Mouse (Mus musculus) liver, embryonic 13.5 days (tissue): ENCODE data around the gene Cnpy4. TPM values are rescaled to one million over a fixed set of nuclear protein-coding genes. Genes with fewer than 3 reads are reported as not detected.
A peak's percentile ranks its signal among the peaks of the same experiment; 100 is the strongest.

Source experiments
- ATAC-seq: fragments of 200-750 bp; cut with Nextera tagmentation; 2 replicates; pipeline ENCODE4 v1.8.0; 2017; ENCODE audit warnings: low read depth, mild to moderate bottlenecking, moderate number of reproducible peaks, moderate library complexity
- DNase-seq: peaks from one replicate; pipeline ENCODE4 v3.0.0; 2022
- H3K27ac ChIP-seq: fragments of 300-500 bp; sonication (generic); 2 replicates; pipeline ENCODE4 v1.5.1; 2015; ENCODE audit warnings: moderate library complexity, mild to moderate bottlenecking, inconsistent platforms
- H3K27me3 ChIP-seq: fragments of 300-500 bp; sonication (generic); 2 replicates; pipeline ENCODE4 v1.6.1; 2015; ENCODE audit warnings: mild to moderate bottlenecking, inconsistent platforms
- H3K36me3 ChIP-seq: fragments of 300-500 bp; sonication (generic); 2 replicates; pipeline ENCODE4 v1.6.1; 2015; ENCODE audit warnings: mild to moderate bottlenecking, inconsistent platforms
- H3K4me1 ChIP-seq: fragments of 300-500 bp; sonication (generic); replicated peaks from 2 replicates; pipeline ENCODE4 v1.6.1; 2015; ENCODE audit warnings: inconsistent platforms
- H3K4me2 ChIP-seq: fragments of 300-500 bp; sonication (generic); 2 replicates; pipeline ENCODE4 v1.6.1; 2015; ENCODE audit warnings: inconsistent platforms, mild to moderate bottlenecking, moderate library complexity
- H3K4me3 ChIP-seq: fragments of 300-500 bp; sonication (generic); replicated peaks from 2 replicates; pipeline ENCODE4 v1.5.1; 2015; ENCODE audit warnings: mild to moderate bottlenecking, inconsistent platforms
- H3K9ac ChIP-seq: fragments of 300-500 bp; sonication (generic); 2 replicates; pipeline ENCODE4 v1.6.1; 2015; ENCODE audit warnings: mild to moderate bottlenecking, inconsistent platforms
- H3K9me3 ChIP-seq: fragments of 300-500 bp; sonication (generic); replicated peaks from 2 replicates; pipeline ENCODE4 v1.6.1; 2016; ENCODE audit warnings: inconsistent platforms
- WGBS: fragments of 180-500 bp; shearing (Covaris S2); methylation state at CpG from one replicate; pipeline ENCODE4 v1.1.7; 2015; ENCODE audit not compliant: insufficient replicate concordance; 5-methylcytosine and 5-hydroxymethylcytosine counted together
- polyA plus RNA-seq: library from polyadenylated mRNA; unstranded; fragments of >200 nt; fragmentation: Nextera tagmentation; extraction: Ambion mirVana; gene quantifications from 2 replicates; pipeline ENCODE4 v1.2.1, GENCODE M21; 2015

The Cnpy4 gene
- polyA plus RNA-seq: 17.6 and 18.4 TPM in 2 replicates

DNA sequence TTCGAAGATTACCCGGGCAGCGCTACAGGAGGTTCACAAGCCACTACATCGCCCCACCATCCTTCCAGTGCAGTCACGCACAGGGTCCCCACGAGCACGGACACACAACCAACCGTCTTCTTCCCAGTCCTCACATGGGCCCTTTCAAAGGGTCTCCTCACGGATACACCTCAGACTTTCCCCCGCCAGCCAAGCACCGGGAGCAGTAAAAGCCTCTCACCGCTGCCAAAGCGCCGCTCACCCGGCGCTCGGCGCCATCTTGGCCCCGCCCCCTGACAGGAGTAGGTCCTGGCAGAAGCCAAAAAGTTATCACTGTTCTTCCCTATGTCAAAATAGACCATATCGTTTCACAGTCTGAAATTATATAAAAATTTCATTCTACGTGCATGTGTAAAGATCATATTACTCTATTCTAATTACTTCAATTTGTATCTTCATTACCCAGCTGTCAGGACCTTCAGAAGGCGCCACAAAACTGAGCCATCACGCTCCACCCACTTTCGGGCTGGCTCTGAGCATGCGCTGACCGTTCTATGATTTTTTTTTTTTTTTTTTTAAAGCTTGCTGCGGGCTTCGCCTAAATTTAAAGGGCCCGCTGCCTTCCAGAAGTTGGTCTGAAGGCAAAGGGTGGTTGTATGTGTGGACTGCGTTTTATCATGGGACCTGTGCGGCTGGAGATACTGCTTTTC is at the start of gene Cnpy4, which contains the start of gene Taf6:
TSS of gene Cnpy4 (plus strand) at position 536 of the 689 bp plus-strand sequence.
TSS of gene Taf6 (minus strand) at position 502 of the 689 bp plus-strand sequence.
- no peaks in the 10 kb centered on the region for H3K9me3 ChIP-seq
- H3K9ac ChIP-seq: peak within 1 kb of the TSS; percentile 86
- peaks cover 36% of the 10 kb centered on the region for H3K36me3 ChIP-seq
- peak within 1 kb of the TSS; percentile 84 for H3K27ac ChIP-seq
- H3K4me1 ChIP-seq: peaks cover 36% of the 10 kb centered on the region
- ATAC-seq (peak; percentile 82), DNase-seq (peak; percentile 83)
- no peaks in the 10 kb centered on the region for H3K27me3 ChIP-seq
- peak within 1 kb of the TSS; percentile 84 for H3K4me2 ChIP-seq
- under 1% methylated on average over 31 of the region's 31 CpGs for WGBS
- peak within 1 kb of the TSS; percentile 81 for H3K4me3 ChIP-seq

GRCm38 (mm10) chr5:138137935-138138549 is 49.2 kb upstream of the Cnpy4 start:
- Histone ChIP-seq H3K4me3 (no peak overlapping the region), H3K27me3 (no peaks in the 10 kb centered on the region), H3K27ac (no peak overlapping the region), H3K9ac (no peak overlapping the region), H3K4me2 (no peak overlapping the region), H3K4me1 (peaks cover 21% of the 10 kb centered on the region), H3K36me3 (peaks cover 27% of the 10 kb centered on the region), H3K9me3 (no peaks in the 10 kb centered on the region)
- DNase-seq (peak; percentile 31), ATAC-seq (peak; percentile 52; the same call in 1 of the 2 replicates)
- WGBS: 50% methylated on average over 8 of the region's 8 CpGs

DNA sequence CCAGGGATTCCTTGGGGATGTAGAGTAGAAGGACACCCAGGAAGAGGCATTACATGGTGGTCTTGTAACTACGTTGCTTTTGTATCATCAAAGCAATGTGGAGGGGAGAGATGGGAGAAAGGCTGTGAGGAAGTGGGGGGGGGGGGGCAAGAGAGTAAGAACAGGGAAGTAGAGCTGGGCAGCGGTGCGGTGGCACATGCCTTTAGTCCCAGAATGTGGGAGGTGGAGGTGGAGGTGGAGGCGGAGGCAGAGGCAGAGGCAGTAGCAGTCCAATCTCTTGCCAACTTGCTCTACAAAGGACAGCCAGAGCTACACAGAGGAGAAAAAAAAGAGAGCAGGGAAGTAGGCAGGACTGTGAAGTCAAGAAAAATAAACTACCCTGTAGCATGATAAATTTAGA is 48.7 kb upstream of the Cnpy4 start:
- H3K27me3 ChIP-seq: no peaks in the 10 kb centered on the region
- no peak overlapping the region for H3K4me2 ChIP-seq
- peaks cover 23% of the 10 kb centered on the region for H3K36me3 ChIP-seq
- H3K4me1 ChIP-seq: peaks cover 21% of the 10 kb centered on the region
- no peak overlapping the region for H3K4me3 ChIP-seq
- WGBS: 24% methylated on average over 4 of the region's 4 CpGs
- no peak overlapping the region for H3K27ac ChIP-seq
- no peak for DNase-seq
- no peaks in the 10 kb centered on the region for H3K9me3 ChIP-seq
- ATAC-seq: no peak
- no peak overlapping the region for H3K9ac ChIP-seq

DNA sequence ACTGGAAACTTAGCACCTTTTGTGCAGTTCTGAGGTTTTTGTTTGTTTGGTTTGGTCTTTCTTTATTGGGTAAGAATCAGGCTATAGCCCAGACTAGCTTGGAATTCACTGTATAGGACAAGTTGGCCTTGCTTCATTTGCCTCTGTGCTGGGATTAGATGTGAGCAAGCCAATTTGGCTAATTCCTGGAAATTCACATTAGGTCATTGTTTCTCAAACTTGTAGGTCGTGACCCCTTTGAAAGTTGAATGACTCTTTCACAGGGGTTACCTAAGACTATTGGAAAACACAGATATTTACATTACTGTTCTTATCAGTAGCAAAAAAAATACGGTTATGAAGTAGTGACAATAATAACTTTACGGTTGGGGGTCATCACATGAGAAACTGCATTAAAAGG is 32.9 kb upstream of the Cnpy4 start:
- 58% methylated on average over 3 of the region's 3 CpGs for WGBS
- H3K36me3 ChIP-seq: peaks cover 25% of the 10 kb centered on the region
- ATAC-seq (no peak), DNase-seq (no peak)
- peak overlapping the region; percentile 87 for H3K4me3 ChIP-seq
- H3K9me3 ChIP-seq: no peaks in the 10 kb centered on the region
- H3K4me2 ChIP-seq: peak overlapping the region; percentile 83
- peaks cover 18% of the 10 kb centered on the region for H3K4me1 ChIP-seq
- no peak overlapping the region for H3K27ac ChIP-seq
- peak overlapping the region; percentile 87 for H3K9ac ChIP-seq
- no peaks in the 10 kb centered on the region for H3K27me3 ChIP-seq

GRCm38 (mm10) chr5:138155443-138155976 is 31.8 kb upstream of the Cnpy4 start, which contains the start of gene Zfp113:
Gene Zfp113, minus strand, starts transcription at chr5:138155744.
- DNase-seq (peak; percentile 86), ATAC-seq (peak; percentile 97)
- Histone ChIP-seq H3K9ac (peak within 1 kb of the TSS; percentile 87), H3K9me3 (no peaks in the 10 kb centered on the region), H3K27me3 (no peaks in the 10 kb centered on the region), H3K4me3 (peak within 1 kb of the TSS; percentile 87), H3K27ac (peak within 1 kb of the TSS; percentile 83), H3K4me2 (peak within 1 kb of the TSS; percentile 83), H3K36me3 (peaks cover 22% of the 10 kb centered on the region), H3K4me1 (peaks cover 22% of the 10 kb centered on the region)
- 1% methylated on average over 31 of the region's 31 CpGs for WGBS

GRCm38 (mm10) chr5:138160224-138160762 is 27.0 kb upstream of the Cnpy4 start:
- peaks cover 33% of the 10 kb centered on the region for H3K36me3 ChIP-seq
- peaks cover 36% of the 10 kb centered on the region for H3K4me1 ChIP-seq
- ATAC-seq: no peak
- no peaks in the 10 kb centered on the region for H3K27me3 ChIP-seq
- peak overlapping the region; percentile 83 for H3K4me2 ChIP-seq
- 60% methylated on average over 7 of the region's 7 CpGs for WGBS
- DNase-seq: no peak
- no peaks in the 10 kb centered on the region for H3K9me3 ChIP-seq
- H3K27ac ChIP-seq: peak overlapping the region; percentile 61
- H3K4me3 ChIP-seq: peak overlapping the region; percentile 90
- H3K9ac ChIP-seq: peak overlapping the region; percentile 88

DNA sequence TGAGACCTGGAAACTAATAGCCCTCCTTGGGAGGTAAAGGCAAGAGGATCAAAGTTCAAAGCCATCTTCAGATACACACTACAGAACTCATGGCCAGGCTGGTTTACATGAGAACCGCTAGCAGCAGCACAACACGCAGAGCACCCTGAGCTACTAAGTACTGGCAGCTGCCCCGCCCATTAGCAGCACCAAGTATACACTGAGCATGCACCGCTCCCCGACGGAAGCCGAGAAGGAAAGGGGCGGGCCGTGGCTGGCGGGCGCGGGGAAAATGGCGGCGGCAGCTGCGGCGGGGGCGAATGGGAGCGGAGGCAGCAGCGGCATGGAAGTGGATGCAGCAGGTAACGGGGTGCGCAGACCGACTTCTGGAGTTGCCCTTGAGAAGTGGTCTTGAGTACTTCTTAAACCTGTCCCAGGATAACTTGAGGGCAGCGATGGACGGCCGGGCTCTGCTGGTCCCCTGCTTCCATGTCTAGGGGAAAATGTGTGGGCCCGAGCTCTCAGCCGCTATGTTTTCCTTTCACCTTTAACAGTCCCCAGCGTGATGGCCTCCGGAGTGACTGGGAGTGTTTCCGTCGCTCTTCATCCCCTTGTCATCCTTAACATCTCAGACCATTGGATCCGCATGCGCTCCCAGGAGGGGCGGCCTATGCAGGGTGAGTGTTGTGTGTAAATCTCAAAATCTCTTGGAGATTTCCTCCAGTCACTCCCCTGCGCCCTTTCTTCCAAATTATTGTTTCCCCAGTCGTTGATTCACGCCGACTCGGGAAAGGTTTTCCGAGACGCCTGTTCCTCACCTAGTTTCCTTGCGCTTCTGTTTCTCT is 26.2 kb upstream of the Cnpy4 start, which contains the start of gene Cops6:
TSS of gene Cops6 (plus strand) at position 230 of the 824 bp plus-strand sequence.
- peak within 1 kb of the TSS; percentile 73 for H3K27ac ChIP-seq
- H3K9me3 ChIP-seq: no peaks in the 10 kb centered on the region
- ATAC-seq: peak; percentile 94
- H3K4me1 ChIP-seq: peaks cover 37% of the 10 kb centered on the region
- H3K4me2 ChIP-seq: peak within 1 kb of the TSS; percentile 83
- H3K36me3 ChIP-seq: peaks cover 41% of the 10 kb centered on the region
- peak within 1 kb of the TSS; percentile 90 for H3K4me3 ChIP-seq
- H3K27me3 ChIP-seq: no peaks in the 10 kb centered on the region
- under 1% methylated on average over 42 of the region's 42 CpGs for WGBS
- peak; percentile 91 for DNase-seq
- H3K9ac ChIP-seq: peak within 1 kb of the TSS; percentile 88

DNA sequence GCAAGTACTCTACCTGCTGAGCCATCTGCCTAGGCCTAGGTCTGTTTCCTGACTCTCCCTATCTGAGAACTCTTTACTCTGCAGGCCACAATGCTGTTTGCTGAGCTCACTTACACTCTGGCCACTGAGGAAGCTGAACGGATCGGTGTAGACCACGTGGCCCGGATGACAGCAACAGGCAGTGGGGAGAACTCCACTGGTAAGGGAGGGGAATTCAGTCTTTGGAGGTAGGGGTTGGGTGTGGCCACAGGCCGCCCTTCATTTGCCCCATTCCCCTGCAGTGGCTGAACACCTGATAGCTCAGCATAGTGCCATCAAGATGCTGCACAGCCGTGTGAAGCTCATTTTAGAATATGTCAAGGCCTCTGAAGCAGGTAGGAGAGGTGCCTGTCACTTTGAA is 24.2 kb upstream of the Cnpy4 start:
- ATAC-seq: no peak
- Histone ChIP-seq H3K9ac (no peak overlapping the region), H3K27ac (peak overlapping the region; percentile 73), H3K36me3 (peaks cover 60% of the 10 kb centered on the region), H3K9me3 (no peaks in the 10 kb centered on the region), H3K4me3 (peak overlapping the region; percentile 90; the same call in 1 of the 2 replicates), H3K4me2 (no peak overlapping the region; the same call in 1 of the 2 replicates), H3K4me1 (peaks cover 55% of the 10 kb centered on the region), H3K27me3 (no peaks in the 10 kb centered on the region)
- 56% methylated on average over 6 of the region's 6 CpGs for WGBS
- no peak for DNase-seq

DNA sequence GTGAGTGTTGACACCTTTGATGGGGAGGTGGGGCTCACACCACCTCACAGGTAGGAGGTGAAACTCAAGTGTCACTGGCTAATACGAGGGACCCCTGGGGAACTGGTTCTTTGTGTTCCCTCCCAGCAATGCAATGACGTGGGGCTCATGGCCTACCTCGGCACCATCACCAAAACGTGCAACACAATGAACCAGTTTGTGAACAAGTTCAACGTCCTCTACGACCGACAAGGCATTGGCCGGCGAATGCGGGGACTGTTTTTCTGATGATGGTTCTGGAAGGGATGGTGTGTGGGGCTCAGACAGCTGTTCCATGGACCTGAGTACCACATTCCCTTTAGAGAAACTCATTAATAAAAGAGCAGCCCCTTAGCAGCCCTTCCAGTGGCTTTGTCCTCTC is 23.7 kb upstream of the Cnpy4 start:
- Histone ChIP-seq H3K27me3 (no peaks in the 10 kb centered on the region), H3K9ac (no peak overlapping the region), H3K4me2 (no peak overlapping the region), H3K9me3 (no peaks in the 10 kb centered on the region), H3K4me1 (peaks cover 59% of the 10 kb centered on the region), H3K27ac (peak overlapping the region; percentile 73; the same call in 1 of the 2 replicates), H3K36me3 (peaks cover 66% of the 10 kb centered on the region), H3K4me3 (0 out of 2 replicates have a peak overlapping the region, but pooled peaks have one; percentile 3)
- 74% methylated on average over 10 of the region's 10 CpGs for WGBS
- no peak for DNase-seq
- ATAC-seq: no peak

DNA sequence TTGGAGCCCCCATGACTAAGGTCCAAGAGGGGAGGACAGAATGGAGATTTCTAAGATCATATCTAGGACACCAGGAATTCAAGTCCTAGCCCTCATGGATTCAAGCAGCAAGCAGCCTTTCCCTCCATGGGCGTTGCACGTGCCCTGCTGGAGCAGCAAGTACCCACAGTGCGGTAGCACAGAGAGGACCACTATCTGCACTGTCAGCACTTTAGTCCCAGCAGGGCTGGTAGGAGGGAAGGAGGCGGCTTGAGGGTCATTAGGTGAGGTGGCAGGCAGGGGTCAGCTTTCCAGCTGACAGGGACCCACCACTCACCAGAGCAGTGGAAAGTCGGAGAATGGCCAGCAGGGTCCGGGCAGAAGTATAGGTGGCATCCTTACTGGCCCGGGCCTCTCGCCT is 21.7 kb upstream of the Cnpy4 start:
- Histone ChIP-seq H3K27me3 (no peaks in the 10 kb centered on the region), H3K36me3 (peaks cover 79% of the 10 kb centered on the region), H3K9me3 (no peaks in the 10 kb centered on the region), H3K4me2 (no peak overlapping the region), H3K4me1 (peaks cover 71% of the 10 kb centered on the region), H3K9ac (no peak overlapping the region), H3K4me3 (no peak overlapping the region), H3K27ac (no peak overlapping the region)
- ATAC-seq (no peak), DNase-seq (no peak)
- WGBS: 83% methylated on average over 8 of the region's 8 CpGs
